Mouse (Mus musculus): ENCODE results near the gene Gm3336.

- no peak for TF ChIP-seq CTCF (IDR thresholded peaks at IDR 0.05; ENCODE audit: borderline replicate concordance, insufficient read depth, low read length)
- no peak for TF ChIP-seq POLR2A (IDR thresholded peaks at IDR 0.05; ENCODE audit: low read depth, low read length)
Measured at GRCm38 (mm10) chr8:70726721-70727120, 8.4 kb downstream of the Gm3336 start.
